Mouse (Mus musculus): ENCODE results near the gene Myo1e. TPM values are rescaled to one million over a fixed set of nuclear protein-coding genes. Genes with fewer than 3 reads are reported as not detected.

Myo1e gene
- polyA plus RNA-seq, 1 experiment from 2014 or later = 10.5 TPM

- Histone ChIP-seq H3K27ac (ENCODE audit: low read depth, low read length) (no peak overlapping the region), H3K9ac (ENCODE audit: low read length) (no peak overlapping the region), H3K4me2 (ENCODE audit: low read depth, low read length, severe bottlenecking) (no peak overlapping the region), H3K4me1 (replicated peaks; ENCODE audit: control insufficient read depth, insufficient read depth, low read length) (no peaks in the 10 kb centered on the region), H3K4me3 (ENCODE audit: low read depth, low read length) (no peak overlapping the region), H3K27me3 (ENCODE audit: control insufficient read depth, insufficient read depth, low read length) (no peaks in the 10 kb centered on the region), H3K36me3 (ENCODE audit: control insufficient read depth, insufficient read depth, low read length) (no peaks in the 10 kb centered on the region), H3K9me3 (ENCODE audit: control insufficient read depth, low read length) (no peaks in the 10 kb centered on the region)
- ATAC-seq (replicated peaks; ENCODE audit: low FRiP score) (no peak), DNase-seq (ENCODE audit: low spot score) (no peak)
- 83% methylated on average over 8 of the region's 8 CpGs for WGBS
Observed at GRCm38 (mm10) chr9:70229823-70230222, 22.7 kb downstream of the Myo1e start.

- DNase-seq (ENCODE audit: low spot score) = no peak
- no peaks in the 10 kb centered on the region for H3K27me3 ChIP-seq (ENCODE audit: control insufficient read depth, insufficient read depth, low read length)
- H3K4me2 ChIP-seq (ENCODE audit: low read depth, low read length, severe bottlenecking) = no peak overlapping the region
- no peaks in the 10 kb centered on the region for H3K4me1 ChIP-seq (replicated peaks; ENCODE audit: control insufficient read depth, insufficient read depth, low read length)
- WGBS = 90% methylated on average over 10 of the region's 10 CpGs
- no peak overlapping the region for H3K4me3 ChIP-seq (ENCODE audit: low read depth, low read length)
- H3K9me3 ChIP-seq (ENCODE audit: control insufficient read depth, low read length) = no peaks in the 10 kb centered on the region
- H3K27ac ChIP-seq (ENCODE audit: low read depth, low read length) = no peak overlapping the region
- no peaks in the 10 kb centered on the region for H3K36me3 ChIP-seq (ENCODE audit: control insufficient read depth, insufficient read depth, low read length)
- no peak overlapping the region for H3K9ac ChIP-seq (ENCODE audit: low read length)
- ATAC-seq (replicated peaks; ENCODE audit: low FRiP score) = no peak
Observed at GRCm38 (mm10) chr9:70232044-70233010, 25.2 kb downstream of the Myo1e start.

DNA sequence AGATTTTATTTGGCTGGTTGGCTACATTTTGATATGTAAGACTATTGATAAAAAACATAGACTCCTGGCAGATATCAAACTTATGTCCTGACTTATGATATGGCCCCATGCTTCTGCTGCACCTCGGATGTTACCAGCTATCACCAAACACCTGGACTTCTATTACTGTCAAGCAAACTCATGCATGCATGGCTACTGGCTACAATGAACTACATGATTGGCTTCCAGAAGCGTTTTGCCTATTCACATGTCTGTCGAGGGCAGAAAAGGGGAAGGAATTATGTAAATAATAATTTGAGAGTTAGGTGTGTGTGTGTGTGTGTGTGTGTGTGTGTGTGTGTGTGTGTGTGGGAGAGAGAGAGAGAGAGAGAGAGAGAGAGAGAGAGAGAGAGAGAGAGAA lies 30.0 kb downstream of the Myo1e start:
- Histone ChIP-seq H3K27ac (ENCODE audit: low read depth, low read length) (no peak overlapping the region), H3K4me3 (ENCODE audit: low read depth, low read length) (no peak overlapping the region), H3K4me1 (replicated peaks; ENCODE audit: control insufficient read depth, insufficient read depth, low read length) (no peaks in the 10 kb centered on the region), H3K4me2 (ENCODE audit: low read depth, low read length, severe bottlenecking) (no peak overlapping the region), H3K27me3 (ENCODE audit: control insufficient read depth, insufficient read depth, low read length) (no peaks in the 10 kb centered on the region), H3K9ac (ENCODE audit: low read length) (no peak overlapping the region), H3K36me3 (ENCODE audit: control insufficient read depth, insufficient read depth, low read length) (no peaks in the 10 kb centered on the region), H3K9me3 (ENCODE audit: control insufficient read depth, low read length) (no peaks in the 10 kb centered on the region)
- 91% methylated on average over 3 of the region's 3 CpGs for WGBS
- DNase-seq (ENCODE audit: low spot score) (no peak), ATAC-seq (replicated peaks; ENCODE audit: low FRiP score) (no peak)

DNA sequence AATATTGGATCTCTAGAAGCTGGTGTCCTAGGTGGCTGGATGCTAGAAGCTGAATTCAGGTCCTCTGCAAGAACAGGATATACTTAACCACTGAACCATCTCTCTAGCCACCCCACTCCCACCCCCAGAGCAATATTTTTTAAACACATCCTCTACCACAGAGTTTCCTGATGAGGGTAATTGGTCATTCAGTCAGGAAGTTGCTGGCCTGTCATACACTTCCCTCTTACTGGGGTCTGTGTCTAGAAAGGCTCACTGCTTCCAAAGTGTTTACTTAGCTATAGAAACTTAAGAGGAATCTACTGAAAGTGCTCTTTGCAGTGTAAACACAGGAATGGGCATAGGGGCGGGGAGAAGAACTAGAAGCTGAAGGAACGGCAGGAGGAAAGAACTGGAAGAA lies 30.4 kb downstream of the Myo1e start:
- Histone ChIP-seq H3K36me3 (ENCODE audit: control insufficient read depth, insufficient read depth, low read length) (no peaks in the 10 kb centered on the region), H3K9me3 (ENCODE audit: control insufficient read depth, low read length) (no peaks in the 10 kb centered on the region), H3K4me2 (ENCODE audit: low read depth, low read length, severe bottlenecking) (no peak overlapping the region), H3K4me3 (ENCODE audit: low read depth, low read length) (no peak overlapping the region), H3K27ac (ENCODE audit: low read depth, low read length) (no peak overlapping the region), H3K9ac (ENCODE audit: low read length) (no peak overlapping the region), H3K27me3 (ENCODE audit: control insufficient read depth, insufficient read depth, low read length) (no peaks in the 10 kb centered on the region), H3K4me1 (replicated peaks; ENCODE audit: control insufficient read depth, insufficient read depth, low read length) (no peaks in the 10 kb centered on the region)
- ATAC-seq (replicated peaks; ENCODE audit: low FRiP score) (no peak), DNase-seq (ENCODE audit: low spot score) (no peak)
- WGBS = 87% methylated on average over 2 of the region's 2 CpGs

DNA sequence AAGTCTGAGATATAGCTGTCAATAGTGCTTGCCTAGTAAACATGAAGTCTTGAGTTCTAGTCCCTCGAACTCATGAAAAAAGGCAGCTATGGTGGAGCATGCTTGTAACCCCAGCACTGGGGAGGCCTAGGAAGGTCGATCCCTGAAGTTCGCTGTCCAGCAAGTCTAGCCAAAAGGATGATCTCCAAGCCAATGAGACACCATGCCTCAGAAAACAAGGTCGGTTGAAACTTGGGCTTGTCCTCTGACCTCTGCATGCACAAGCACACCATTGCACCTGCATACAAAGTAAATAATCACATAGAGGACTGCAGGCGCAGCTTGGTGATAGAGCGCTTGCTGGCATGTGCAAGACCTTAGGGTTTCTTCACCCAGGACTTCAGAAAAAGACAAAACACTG lies 31.2 kb downstream of the Myo1e start:
- 96% methylated on average over 6 of the region's 6 CpGs for WGBS
- no peak overlapping the region for H3K9ac ChIP-seq (ENCODE audit: low read length)
- H3K27me3 ChIP-seq (ENCODE audit: control insufficient read depth, insufficient read depth, low read length) = no peaks in the 10 kb centered on the region
- ATAC-seq (replicated peaks; ENCODE audit: low FRiP score) (no peak), DNase-seq (ENCODE audit: low spot score) (no peak)
- no peak overlapping the region for H3K4me3 ChIP-seq (ENCODE audit: low read depth, low read length)
- H3K9me3 ChIP-seq (ENCODE audit: control insufficient read depth, low read length) = no peaks in the 10 kb centered on the region
- no peaks in the 10 kb centered on the region for H3K4me1 ChIP-seq (replicated peaks; ENCODE audit: control insufficient read depth, insufficient read depth, low read length)
- no peak overlapping the region for H3K4me2 ChIP-seq (ENCODE audit: low read depth, low read length, severe bottlenecking)
- H3K27ac ChIP-seq (ENCODE audit: low read depth, low read length) = no peak overlapping the region
- H3K36me3 ChIP-seq (ENCODE audit: control insufficient read depth, insufficient read depth, low read length) = no peaks in the 10 kb centered on the region

DNA sequence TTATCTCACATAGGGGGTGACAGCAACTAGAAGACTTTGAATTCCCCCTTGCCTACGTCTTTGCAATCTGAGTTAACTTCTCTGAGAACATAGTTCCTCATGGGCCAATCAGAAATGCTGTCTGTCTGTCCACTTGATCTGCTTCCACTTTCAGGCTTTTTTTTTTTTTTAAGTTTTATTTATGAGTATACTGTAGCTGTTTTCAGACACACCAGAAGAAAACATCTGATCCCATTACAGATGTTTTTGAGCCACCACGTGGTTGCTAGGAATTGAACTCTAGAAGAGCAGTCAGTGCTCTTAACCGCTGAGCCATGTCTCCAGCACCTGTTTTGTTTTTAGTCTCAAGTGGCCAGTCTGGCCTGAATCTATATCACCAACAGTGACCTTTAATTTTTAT lies 32.1 kb downstream of the Myo1e start:
- Histone ChIP-seq H3K9ac (ENCODE audit: low read length) (no peak overlapping the region), H3K4me3 (ENCODE audit: low read depth, low read length) (no peak overlapping the region), H3K27me3 (ENCODE audit: control insufficient read depth, insufficient read depth, low read length) (no peaks in the 10 kb centered on the region), H3K4me2 (ENCODE audit: low read depth, low read length, severe bottlenecking) (no peak overlapping the region), H3K9me3 (ENCODE audit: control insufficient read depth, low read length) (no peaks in the 10 kb centered on the region), H3K4me1 (replicated peaks; ENCODE audit: control insufficient read depth, insufficient read depth, low read length) (no peaks in the 10 kb centered on the region), H3K27ac (ENCODE audit: low read depth, low read length) (no peak overlapping the region), H3K36me3 (ENCODE audit: control insufficient read depth, insufficient read depth, low read length) (no peaks in the 10 kb centered on the region)
- ATAC-seq (replicated peaks; ENCODE audit: low FRiP score) (no peak), DNase-seq (ENCODE audit: low spot score) (no peak)
- WGBS = 88% methylated on average over 3 of the region's 3 CpGs

DNA sequence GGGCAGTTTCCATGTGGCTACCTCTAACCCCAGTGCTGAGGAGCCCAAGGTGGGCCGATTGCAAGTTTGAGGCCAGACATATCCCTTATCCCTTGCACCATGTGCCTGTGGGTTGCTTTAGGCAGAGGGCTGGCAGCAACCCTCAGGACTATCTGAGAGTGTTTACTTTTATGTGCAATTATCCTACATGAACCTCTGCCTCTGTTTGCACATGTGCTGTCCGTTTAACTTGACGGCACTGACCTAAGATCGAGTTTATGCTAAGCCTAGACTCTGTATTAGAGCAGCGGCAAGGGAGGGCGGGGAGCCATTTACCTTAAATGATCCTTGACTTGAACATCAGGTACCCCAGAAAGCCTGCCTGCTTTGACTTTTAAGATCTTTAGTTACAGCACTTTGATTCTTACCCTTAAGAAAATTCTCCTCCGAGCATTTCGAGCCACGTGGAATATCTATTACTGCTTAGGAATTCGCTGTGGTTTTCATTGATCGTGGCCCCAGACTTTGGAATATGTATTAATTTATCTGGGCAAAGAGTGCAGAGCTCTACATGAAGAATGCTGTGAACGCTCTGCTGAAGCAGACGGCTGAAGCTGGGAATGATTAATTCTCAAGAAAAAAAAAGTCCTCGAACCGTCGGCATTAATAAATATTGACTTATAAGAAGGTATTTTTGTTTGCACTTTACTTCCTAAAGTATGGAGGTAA lies 33.7 kb downstream of the Myo1e start:
- H3K9me3 ChIP-seq (ENCODE audit: control insufficient read depth, low read length) = no peaks in the 10 kb centered on the region
- no peaks in the 10 kb centered on the region for H3K36me3 ChIP-seq (ENCODE audit: control insufficient read depth, insufficient read depth, low read length)
- no peak for DNase-seq (ENCODE audit: low spot score)
- H3K27me3 ChIP-seq (ENCODE audit: control insufficient read depth, insufficient read depth, low read length) = no peaks in the 10 kb centered on the region
- no peak overlapping the region for H3K27ac ChIP-seq (ENCODE audit: low read depth, low read length)
- no peak overlapping the region for H3K4me3 ChIP-seq (ENCODE audit: low read depth, low read length)
- no peaks in the 10 kb centered on the region for H3K4me1 ChIP-seq (replicated peaks; ENCODE audit: control insufficient read depth, insufficient read depth, low read length)
- no peak overlapping the region for H3K4me2 ChIP-seq (ENCODE audit: low read depth, low read length, severe bottlenecking)
- ATAC-seq (replicated peaks; ENCODE audit: low FRiP score) = no peak
- WGBS = 87% methylated on average over 16 of the region's 16 CpGs
- no peak overlapping the region for H3K9ac ChIP-seq (ENCODE audit: low read length)

DNA sequence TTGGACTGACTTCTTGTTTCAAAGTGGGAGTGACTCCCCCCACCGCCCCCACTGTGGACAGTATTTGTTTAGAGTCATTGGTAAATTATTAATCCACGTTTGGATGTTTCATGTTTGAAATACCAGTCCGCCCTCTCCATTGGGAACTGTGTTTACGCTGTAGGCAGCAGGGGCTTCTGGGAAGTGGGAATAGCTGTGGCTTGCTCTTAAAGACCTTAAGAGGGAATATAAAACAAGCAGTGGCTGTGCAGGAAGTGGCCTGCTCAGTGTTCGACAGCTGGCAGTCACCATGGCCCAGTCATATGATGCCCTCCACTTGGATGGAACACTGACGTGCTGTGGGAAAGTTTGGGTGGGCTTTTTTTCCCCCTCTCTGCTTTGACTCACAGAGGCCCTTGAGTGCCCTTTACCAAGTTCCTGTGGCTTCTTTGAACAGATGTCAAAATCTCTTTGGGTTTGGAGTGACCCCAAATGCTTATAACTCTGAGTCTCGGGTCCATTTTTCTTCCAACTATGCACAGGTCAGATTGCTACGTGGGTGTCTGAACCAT lies 34.3 kb downstream of the Myo1e start:
- H3K4me1 ChIP-seq (replicated peaks; ENCODE audit: control insufficient read depth, insufficient read depth, low read length) = no peaks in the 10 kb centered on the region
- no peak overlapping the region for H3K9ac ChIP-seq (ENCODE audit: low read length)
- WGBS = 76% methylated on average over 8 of the region's 8 CpGs
- ATAC-seq (replicated peaks; ENCODE audit: low FRiP score) = no peak
- H3K27ac ChIP-seq (ENCODE audit: low read depth, low read length) = no peak overlapping the region
- no peaks in the 10 kb centered on the region for H3K36me3 ChIP-seq (ENCODE audit: control insufficient read depth, insufficient read depth, low read length)
- H3K4me3 ChIP-seq (ENCODE audit: low read depth, low read length) = no peak overlapping the region
- no peaks in the 10 kb centered on the region for H3K9me3 ChIP-seq (ENCODE audit: control insufficient read depth, low read length)
- H3K27me3 ChIP-seq (ENCODE audit: control insufficient read depth, insufficient read depth, low read length) = no peaks in the 10 kb centered on the region
- H3K4me2 ChIP-seq (ENCODE audit: low read depth, low read length, severe bottlenecking) = no peak overlapping the region
- DNase-seq (ENCODE audit: low spot score) = no peak

All from forebrain, embryonic 11.5 days (tissue).